Mouse (Mus musculus) layer of hippocampus, adult 11-12 months (tissue): ENCODE data around the gene Gm28553.
"Not testable (repeated sequence)": the region's sequence is repeated elsewhere in the genome, so short reads cannot be mapped to it uniquely, and the experiment has no call there.

Experiments used
- DNase-seq: peaks from one replicate; pipeline ENCODE4 v3.0.0; 2022; ENCODE audit warnings: low spot score

Gm28553 gene

DNA sequence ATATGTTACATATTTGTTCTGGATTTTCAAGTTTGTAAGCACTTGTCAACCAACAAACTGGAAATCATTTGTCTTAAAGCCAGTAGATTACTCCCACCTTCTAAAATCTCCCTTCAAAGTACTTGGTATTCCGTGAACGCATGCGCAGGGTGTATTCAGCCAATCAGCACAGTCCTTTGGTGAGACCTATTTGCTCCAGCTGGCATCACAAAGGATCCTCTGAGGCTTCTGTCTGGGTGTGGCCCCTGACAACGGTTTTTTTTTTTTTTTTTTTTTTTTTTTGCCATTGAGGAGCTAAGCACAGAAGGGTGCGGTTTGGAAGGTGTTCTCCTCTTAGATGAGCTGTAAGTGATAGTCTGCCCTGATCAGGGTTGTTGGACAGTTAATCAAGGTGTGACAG lies at the start of gene Gm28553:
TSS of gene Gm28553 (plus strand) at position 301 of the 400 bp plus-strand sequence.
- not testable (repeated sequence) for DNase-seq
